Mouse (Mus musculus): ENCODE results near the gene Mink1. TPM values are rescaled to one million over a fixed set of nuclear protein-coding genes. Genes with fewer than 3 reads are reported as not detected.
A peak's percentile ranks its signal among the peaks of the same experiment; 100 is the strongest.

Mink1 gene
- polyA plus RNA-seq, 1 experiment from 2014 or later, result 21.2 TPM

GRCm38 (mm10) chr11:70651391-70651790 lies 88.7 kb downstream of the Mink1 start:
- Histone ChIP-seq H3K9ac (ENCODE audit: low read length) (no peak overlapping the region), H3K27me3 (ENCODE audit: control insufficient read depth, insufficient read depth, low read length) (no peaks in the 10 kb centered on the region), H3K4me1 (ENCODE audit: control insufficient read depth, insufficient read depth, low read length) (peaks cover 32% of the 10 kb centered on the region), H3K27ac (replicated peaks; ENCODE audit: low read depth, low read length) (no peak overlapping the region), H3K36me3 (ENCODE audit: control insufficient read depth, insufficient read depth, low read length) (peaks cover 28% of the 10 kb centered on the region), H3K4me3 (ENCODE audit: low read depth, low read length) (peak overlapping the region; percentile 6), H3K9me3 (ENCODE audit: control insufficient read depth, low read length) (no peaks in the 10 kb centered on the region), H3K4me2 (ENCODE audit: low read depth, severe bottlenecking) (peak overlapping the region; percentile 1; the same call in 1 of the 2 replicates)
- WGBS, result 77% methylated on average over 2 of the region's 2 CpGs
- DNase-seq (ENCODE audit: low spot score), result no peak
- ATAC-seq (ENCODE audit: insufficient number of reproducible peaks, low FRiP score, low TSS enrichment, low read depth), result no peak

- peak; percentile 61 for DNase-seq (ENCODE audit: low spot score)
- H3K4me2 ChIP-seq (ENCODE audit: low read depth, severe bottlenecking), result peak overlapping the region; percentile 96
Measured at GRCm38 (mm10) chr11:70652029-70652883, 89.6 kb downstream of the Mink1 start.

DNA sequence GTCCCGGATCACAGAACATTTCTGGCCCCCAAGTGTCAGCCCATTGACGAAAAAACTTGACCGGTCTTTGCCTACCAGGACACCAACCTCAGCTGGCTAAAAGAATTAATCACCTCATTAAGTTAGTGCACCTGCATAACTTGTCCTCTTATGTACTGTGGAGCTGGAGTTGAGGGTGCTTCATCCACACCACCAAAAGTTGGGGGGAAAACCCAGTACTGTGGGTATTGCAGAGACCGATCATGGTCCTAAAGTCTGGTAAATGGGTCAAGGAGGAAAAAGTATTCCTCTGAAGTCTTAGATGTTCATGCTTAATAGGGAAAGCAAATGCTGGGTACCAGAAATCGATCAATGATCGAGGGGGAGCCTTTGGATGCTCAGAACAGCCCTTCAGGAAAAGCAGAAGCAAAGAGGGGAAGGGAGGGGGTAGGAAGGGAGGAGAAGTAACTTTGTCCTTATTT lies 90.2 kb downstream of the Mink1 start:
- DNase-seq (ENCODE audit: low spot score) (no peak), ATAC-seq (ENCODE audit: insufficient number of reproducible peaks, low FRiP score, low TSS enrichment, low read depth) (no peak)
- Histone ChIP-seq H3K4me1 (ENCODE audit: control insufficient read depth, insufficient read depth, low read length) (peaks cover 44% of the 10 kb centered on the region), H3K27me3 (ENCODE audit: control insufficient read depth, insufficient read depth, low read length) (no peaks in the 10 kb centered on the region), H3K36me3 (ENCODE audit: control insufficient read depth, insufficient read depth, low read length) (peaks cover 28% of the 10 kb centered on the region), H3K9me3 (ENCODE audit: control insufficient read depth, low read length) (no peaks in the 10 kb centered on the region), H3K27ac (replicated peaks; ENCODE audit: low read depth, low read length) (peak overlapping the region; percentile 97), H3K4me2 (ENCODE audit: low read depth, severe bottlenecking) (peak overlapping the region; percentile 96), H3K9ac (ENCODE audit: low read length) (peak overlapping the region; percentile 98), H3K4me3 (ENCODE audit: low read depth, low read length) (peak overlapping the region; percentile 100)
- 53% methylated on average over 6 of the region's 6 CpGs for WGBS

More at GRCm38 (mm10) chr11:70652029-70652883, 89.6 kb downstream of the Mink1 start:
- H3K36me3 ChIP-seq (ENCODE audit: control insufficient read depth, insufficient read depth, low read length), result peaks cover 28% of the 10 kb centered on the region
- no peak for ATAC-seq (ENCODE audit: insufficient number of reproducible peaks, low FRiP score, low TSS enrichment, low read depth)
- H3K27me3 ChIP-seq (ENCODE audit: control insufficient read depth, insufficient read depth, low read length), result no peaks in the 10 kb centered on the region
- peaks cover 38% of the 10 kb centered on the region for H3K4me1 ChIP-seq (ENCODE audit: control insufficient read depth, insufficient read depth, low read length)
- H3K9ac ChIP-seq (ENCODE audit: low read length), result peak overlapping the region; percentile 98; the same call in 1 of the 2 replicates
- peak overlapping the region; percentile 100 for H3K4me3 ChIP-seq (ENCODE audit: low read depth, low read length)
- WGBS, result 62% methylated on average over 12 of the region's 12 CpGs
- H3K27ac ChIP-seq (replicated peaks; ENCODE audit: low read depth, low read length), result peak overlapping the region; percentile 97; the same call in 1 of the 2 replicates
- no peaks in the 10 kb centered on the region for H3K9me3 ChIP-seq (ENCODE audit: control insufficient read depth, low read length)

- ATAC-seq (ENCODE audit: insufficient number of reproducible peaks, low FRiP score, low TSS enrichment, low read depth), result peak; percentile 33
- peak; percentile 84 for DNase-seq (ENCODE audit: low spot score)
- Histone ChIP-seq H3K27me3 (ENCODE audit: control insufficient read depth, insufficient read depth, low read length) (no peaks in the 10 kb centered on the region), H3K36me3 (ENCODE audit: control insufficient read depth, insufficient read depth, low read length) (peaks cover 28% of the 10 kb centered on the region), H3K9ac (ENCODE audit: low read length) (peak overlapping the region; percentile 98), H3K4me2 (ENCODE audit: low read depth, severe bottlenecking) (peak overlapping the region; percentile 96), H3K27ac (replicated peaks; ENCODE audit: low read depth, low read length) (peak overlapping the region; percentile 97), H3K4me3 (ENCODE audit: low read depth, low read length) (peak overlapping the region; percentile 100), H3K9me3 (ENCODE audit: control insufficient read depth, low read length) (no peaks in the 10 kb centered on the region), H3K4me1 (ENCODE audit: control insufficient read depth, insufficient read depth, low read length) (peaks cover 41% of the 10 kb centered on the region)
- under 1% methylated on average over 52 of the region's 63 CpGs for WGBS
Measured at GRCm38 (mm10) chr11:70653345-70654197, 90.9 kb downstream of the Mink1 start.

DNA sequence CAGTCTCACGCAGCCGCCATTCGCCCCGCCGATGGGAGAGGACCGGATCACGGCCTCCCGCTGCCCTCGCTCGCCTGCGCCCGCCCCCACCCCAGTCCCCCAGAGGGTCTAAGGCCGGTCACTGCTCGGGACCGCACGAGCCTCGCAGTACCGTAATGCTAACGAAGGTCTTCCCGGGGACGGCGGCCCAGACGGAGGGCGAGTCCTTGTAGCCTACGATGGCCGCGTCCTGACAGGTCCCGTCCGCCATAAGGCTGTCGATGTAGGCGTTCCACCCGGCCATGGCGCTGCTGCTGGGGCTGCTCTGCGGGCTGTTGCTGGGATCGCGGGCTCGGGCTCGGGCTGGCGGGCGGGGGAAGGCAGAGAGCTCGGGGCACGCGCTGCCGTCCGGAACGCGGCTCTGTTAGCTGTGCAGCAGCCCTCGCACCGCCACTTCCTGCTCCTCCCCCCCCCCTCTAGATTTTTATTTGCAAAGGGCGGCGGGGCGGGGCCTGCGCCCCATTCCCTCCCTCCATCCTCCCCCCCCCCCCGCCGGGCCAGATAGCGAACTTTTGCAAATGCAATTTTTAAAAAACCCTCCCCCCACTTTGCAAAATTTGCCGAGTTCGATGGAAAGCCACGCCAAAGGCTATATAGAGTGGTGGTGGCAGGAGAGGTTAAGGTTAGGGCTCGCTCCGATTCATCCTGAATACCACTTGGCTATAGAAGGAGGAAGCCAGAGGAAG lies 91.7 kb downstream of the Mink1 start, which contains the start of gene Pfn1:
Gene Pfn1, minus strand, starts transcription at position 447 of the 725 bp plus-strand sequence.
- ATAC-seq (ENCODE audit: insufficient number of reproducible peaks, low FRiP score, low TSS enrichment, low read depth) (peak; percentile 11; the same call in 1 of the 2 replicates), DNase-seq (ENCODE audit: low spot score) (peak; percentile 83)
- no peaks in the 10 kb centered on the region for H3K9me3 ChIP-seq (ENCODE audit: control insufficient read depth, low read length)
- H3K4me2 ChIP-seq (ENCODE audit: low read depth, severe bottlenecking), result peak within 1 kb of the TSS; percentile 96
- no peaks in the 10 kb centered on the region for H3K27me3 ChIP-seq (ENCODE audit: control insufficient read depth, insufficient read depth, low read length)
- H3K36me3 ChIP-seq (ENCODE audit: control insufficient read depth, insufficient read depth, low read length), result peaks cover 20% of the 10 kb centered on the region
- H3K27ac ChIP-seq (replicated peaks; ENCODE audit: low read depth, low read length), result peak within 1 kb of the TSS; percentile 97
- under 1% methylated on average over 54 of the region's 61 CpGs for WGBS
- H3K4me1 ChIP-seq (ENCODE audit: control insufficient read depth, insufficient read depth, low read length), result peaks cover 36% of the 10 kb centered on the region
- H3K9ac ChIP-seq (ENCODE audit: low read length), result peak within 1 kb of the TSS; percentile 98
- H3K4me3 ChIP-seq (ENCODE audit: low read depth, low read length), result peak within 1 kb of the TSS; percentile 100

DNA sequence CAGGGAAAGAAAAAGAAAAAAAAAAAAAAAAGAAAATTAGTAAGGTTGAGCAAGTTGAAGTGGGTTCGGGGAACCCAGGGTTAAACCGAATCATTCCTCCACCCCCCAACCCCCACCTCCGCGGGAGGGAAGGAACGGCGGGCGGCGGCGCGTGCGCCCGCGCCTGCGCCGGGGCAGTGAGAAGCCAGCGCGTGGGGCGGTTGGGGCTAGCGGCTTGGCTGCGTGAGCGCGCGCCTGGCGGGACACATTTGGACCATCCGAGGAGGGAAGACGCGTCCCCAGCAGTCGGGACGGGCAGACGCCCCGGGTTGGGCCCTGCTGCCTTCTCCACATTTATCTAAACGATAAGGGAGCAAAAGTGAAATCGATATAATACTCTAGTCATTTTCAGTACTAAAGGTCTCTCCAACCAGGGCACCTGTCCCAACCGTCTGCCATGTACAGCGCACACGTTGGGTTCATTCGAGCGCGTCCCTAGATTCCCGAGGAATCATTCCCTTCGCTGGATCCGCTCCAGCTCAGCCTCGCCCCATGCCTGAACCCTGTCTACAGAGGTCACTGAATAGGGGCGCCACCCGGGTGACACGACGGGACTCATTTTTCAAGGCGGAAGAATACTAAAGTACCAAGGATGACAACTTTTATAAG lies 92.4 kb downstream of the Mink1 start:
- Histone ChIP-seq H3K27me3 (ENCODE audit: control insufficient read depth, insufficient read depth, low read length) (no peaks in the 10 kb centered on the region), H3K4me2 (ENCODE audit: low read depth, severe bottlenecking) (peak overlapping the region; percentile 96), H3K4me1 (ENCODE audit: control insufficient read depth, insufficient read depth, low read length) (peaks cover 36% of the 10 kb centered on the region), H3K9me3 (ENCODE audit: control insufficient read depth, low read length) (no peaks in the 10 kb centered on the region), H3K27ac (replicated peaks; ENCODE audit: low read depth, low read length) (peak overlapping the region; percentile 97), H3K9ac (ENCODE audit: low read length) (peak overlapping the region; percentile 98), H3K4me3 (ENCODE audit: low read depth, low read length) (peak overlapping the region; percentile 100), H3K36me3 (ENCODE audit: control insufficient read depth, insufficient read depth, low read length) (peaks cover 17% of the 10 kb centered on the region)
- DNase-seq (ENCODE audit: low spot score) (peak; percentile 87), ATAC-seq (ENCODE audit: insufficient number of reproducible peaks, low FRiP score, low TSS enrichment, low read depth) (peak; percentile 32; the same call in 1 of the 2 replicates)
- WGBS, result under 1% methylated on average over 48 of the region's 48 CpGs

DNA sequence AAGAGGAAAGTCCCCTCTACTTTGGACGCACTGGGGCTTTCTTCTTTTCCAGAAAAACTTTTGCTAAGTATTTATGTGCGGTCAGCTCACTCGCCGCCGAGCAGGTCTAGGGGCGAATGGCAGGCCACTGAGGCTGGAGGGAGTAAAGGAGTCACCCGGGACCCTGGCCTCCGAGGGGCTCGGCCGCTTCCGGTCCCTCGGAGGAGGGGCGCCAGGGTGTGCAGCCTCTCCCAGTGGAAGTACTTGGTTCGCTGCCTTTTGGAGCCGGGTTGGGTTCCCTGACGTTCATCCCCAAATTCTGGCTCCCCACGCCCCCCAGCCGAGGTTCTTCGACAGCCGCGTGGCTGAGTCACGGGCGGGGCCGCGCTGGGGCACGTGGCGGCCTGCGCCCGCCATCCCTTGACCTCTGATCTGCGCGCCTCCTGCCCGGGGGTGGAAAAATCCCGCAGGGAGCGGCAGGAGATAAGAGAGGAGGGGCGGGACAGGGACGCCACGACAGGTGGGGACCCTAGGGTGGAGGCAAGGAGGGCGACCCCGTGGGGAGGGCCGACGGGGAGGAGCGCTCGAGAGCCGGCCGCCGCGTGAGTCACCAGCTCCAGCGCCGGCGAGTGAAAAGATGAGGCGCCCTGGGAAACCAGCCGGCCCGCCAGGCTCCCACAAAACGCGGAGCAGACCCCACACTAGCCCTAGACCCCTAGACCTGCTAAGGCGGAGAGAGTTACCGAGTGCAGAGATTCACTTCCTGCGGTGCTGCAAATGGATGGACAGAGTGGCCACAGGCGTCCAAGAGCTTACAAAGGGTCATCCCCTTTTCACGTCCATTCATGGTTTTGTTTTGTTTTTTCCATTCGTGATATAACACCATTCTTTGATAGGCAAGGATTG lies 93.1 kb downstream of the Mink1 start:
- WGBS, result under 1% methylated on average over 61 of the region's 61 CpGs
- H3K27ac ChIP-seq (replicated peaks; ENCODE audit: low read depth, low read length), result peak overlapping the region; percentile 97
- H3K9ac ChIP-seq (ENCODE audit: low read length), result peak overlapping the region; percentile 98
- no peaks in the 10 kb centered on the region for H3K27me3 ChIP-seq (ENCODE audit: control insufficient read depth, insufficient read depth, low read length)
- H3K4me3 ChIP-seq (ENCODE audit: low read depth, low read length), result peak overlapping the region; percentile 100
- peaks cover 34% of the 10 kb centered on the region for H3K4me1 ChIP-seq (ENCODE audit: control insufficient read depth, insufficient read depth, low read length)
- H3K9me3 ChIP-seq (ENCODE audit: control insufficient read depth, low read length), result no peaks in the 10 kb centered on the region
- ATAC-seq (ENCODE audit: insufficient number of reproducible peaks, low FRiP score, low TSS enrichment, low read depth) (peak; percentile 13; the same call in 1 of the 2 replicates), DNase-seq (ENCODE audit: low spot score) (peak; percentile 79)
- peaks cover 15% of the 10 kb centered on the region for H3K36me3 ChIP-seq (ENCODE audit: control insufficient read depth, insufficient read depth, low read length)
- H3K4me2 ChIP-seq (ENCODE audit: low read depth, severe bottlenecking), result peak overlapping the region; percentile 96

All from limb, embryonic 11.5 days (tissue).